Mouse (Mus musculus) neural tube, embryonic 14.5 days (tissue): ENCODE results near the gene Nup107. TPM values are rescaled to one million over a fixed set of nuclear protein-coding genes. Genes with fewer than 3 reads are reported as not detected.
"Not testable (repeated sequence)": the region's sequence is repeated elsewhere in the genome, so short reads cannot be mapped to it uniquely, and the experiment has no call there.

Source experiments
- ATAC-seq: fragments of 200-750 bp; cut with Nextera tagmentation; 2 replicates; pipeline ENCODE4 v1.8.0; 2017; ENCODE audit warnings: low read depth, mild to moderate bottlenecking, moderate TSS enrichment, moderate library complexity
- H3K27ac ChIP-seq: fragments of 300-500 bp; sonication (generic); 2 replicates; pipeline ENCODE4 v1.5.1; 2014; ENCODE audit warnings: low read depth, mild to moderate bottlenecking, control low read depth, low read length, moderate library complexity, mixed read lengths
- H3K27me3 ChIP-seq: fragments of 300-500 bp; sonication (generic); 2 replicates; pipeline ENCODE4 v1.6.1; 2014; ENCODE audit warnings: low read length; ENCODE audit not compliant: control insufficient read depth, insufficient read depth
- H3K36me3 ChIP-seq: fragments of 300-500 bp; sonication (generic); 2 replicates; pipeline ENCODE4 v1.6.1; 2014; ENCODE audit warnings: low read length, mixed read lengths; ENCODE audit not compliant: control insufficient read depth, insufficient read depth
- H3K4me1 ChIP-seq: fragments of 300-500 bp; sonication (generic); 2 replicates; pipeline ENCODE4 v1.6.1; 2014; ENCODE audit warnings: low read length; ENCODE audit not compliant: control insufficient read depth, insufficient read depth
- H3K4me2 ChIP-seq: fragments of 300-500 bp; sonication (generic); 2 replicates; pipeline ENCODE4 v1.6.1; 2014; ENCODE audit warnings: mild to moderate bottlenecking, low read depth, low read length, control low read depth
- H3K4me3 ChIP-seq: fragments of 300-500 bp; sonication (generic); 2 replicates; pipeline ENCODE4 v1.5.1; 2014; ENCODE audit warnings: low read depth, low read length, control low read depth, mixed read lengths
- H3K9ac ChIP-seq: fragments of 300-500 bp; sonication (generic); replicated peaks from 2 replicates; pipeline ENCODE4 v1.6.1; 2014; ENCODE audit warnings: low read depth, mild to moderate bottlenecking, control low read depth, low read length, mixed read lengths
- H3K9me3 ChIP-seq: fragments of 300-500 bp; sonication (generic); 2 replicates; pipeline ENCODE4 v1.6.1; 2016; ENCODE audit warnings: low read length; ENCODE audit not compliant: control insufficient read depth
- WGBS: fragments of 180-500 bp; shearing (Covaris S2); extraction: QIAGEN DNeasy Blood & Tissue Kit; methylation state at CpG from one replicate; pipeline ENCODE4 v1.1.7; 2014; 5-methylcytosine and 5-hydroxymethylcytosine counted together
- polyA plus RNA-seq: library from polyadenylated mRNA; unstranded; fragments of >200 nt; fragmentation: Nextera tagmentation; extraction: Ambion mirVana; gene quantifications from 2 replicates; pipeline ENCODE4 v1.2.1, GENCODE M21; 2014

The Nup107 gene
- polyA plus RNA-seq, 1 experiment from 2014 or later, result 34.5 TPM

GRCm38 (mm10) chr10:117763588-117764190, 28.8 kb downstream of the Nup107 start:
- Histone ChIP-seq H3K27ac (no peak overlapping the region), H3K4me2 (no peak overlapping the region), H3K36me3 (peaks cover 48% of the 10 kb centered on the region), H3K4me1 (no peaks in the 10 kb centered on the region), H3K9me3 (no peaks in the 10 kb centered on the region), H3K27me3 (no peaks in the 10 kb centered on the region), H3K9ac (no peak overlapping the region), H3K4me3 (no peak overlapping the region)
- ATAC-seq, result no peak
- 95% methylated on average over 16 of the region's 16 CpGs for WGBS

GRCm38 (mm10) chr10:117762966-117763365, 29.5 kb downstream of the Nup107 start:
- 93% methylated on average over 12 of the region's 12 CpGs for WGBS
- H3K27ac ChIP-seq, result no peak overlapping the region
- peaks cover 47% of the 10 kb centered on the region for H3K36me3 ChIP-seq
- no peak overlapping the region for H3K4me3 ChIP-seq
- ATAC-seq, result no peak
- H3K27me3 ChIP-seq, result no peaks in the 10 kb centered on the region
- H3K4me2 ChIP-seq, result no peak overlapping the region
- H3K9me3 ChIP-seq, result no peaks in the 10 kb centered on the region
- no peaks in the 10 kb centered on the region for H3K4me1 ChIP-seq
- H3K9ac ChIP-seq, result no peak overlapping the region

GRCm38 (mm10) chr10:117762281-117762830, 30.1 kb downstream of the Nup107 start:
- no peaks in the 10 kb centered on the region for H3K4me1 ChIP-seq
- no peak overlapping the region for H3K4me2 ChIP-seq
- no peak for ATAC-seq
- 93% methylated on average over 2 of the region's 2 CpGs for WGBS
- no peak overlapping the region for H3K4me3 ChIP-seq
- peaks cover 49% of the 10 kb centered on the region for H3K36me3 ChIP-seq
- H3K9me3 ChIP-seq, result no peaks in the 10 kb centered on the region
- H3K27ac ChIP-seq, result no peak overlapping the region
- no peak overlapping the region for H3K9ac ChIP-seq
- no peaks in the 10 kb centered on the region for H3K27me3 ChIP-seq

- H3K4me1 ChIP-seq, result no peaks in the 10 kb centered on the region
- H3K4me3 ChIP-seq, result no peak overlapping the region
- H3K4me2 ChIP-seq, result no peak overlapping the region
- no peaks in the 10 kb centered on the region for H3K27me3 ChIP-seq
- H3K27ac ChIP-seq, result no peak overlapping the region
- no peak overlapping the region for H3K9ac ChIP-seq
- no peaks in the 10 kb centered on the region for H3K9me3 ChIP-seq
- WGBS, result 91% methylated on average over 6 of the region's 6 CpGs
- ATAC-seq, result no peak
- peaks cover 52% of the 10 kb centered on the region for H3K36me3 ChIP-seq
Measured at GRCm38 (mm10) chr10:117761551-117761950, 31.0 kb downstream of the Nup107 start.

GRCm38 (mm10) chr10:117760831-117761335, 31.6 kb downstream of the Nup107 start:
- Histone ChIP-seq H3K27ac (no peak overlapping the region), H3K4me1 (no peaks in the 10 kb centered on the region), H3K4me3 (no peak overlapping the region), H3K9me3 (no peaks in the 10 kb centered on the region), H3K36me3 (peaks cover 51% of the 10 kb centered on the region), H3K27me3 (no peaks in the 10 kb centered on the region), H3K4me2 (no peak overlapping the region), H3K9ac (no peak overlapping the region)
- whole genome bisulfite sequencing, result 94% methylated on average over 9 of the region's 9 CpGs
- no peak for ATAC-seq

DNA sequence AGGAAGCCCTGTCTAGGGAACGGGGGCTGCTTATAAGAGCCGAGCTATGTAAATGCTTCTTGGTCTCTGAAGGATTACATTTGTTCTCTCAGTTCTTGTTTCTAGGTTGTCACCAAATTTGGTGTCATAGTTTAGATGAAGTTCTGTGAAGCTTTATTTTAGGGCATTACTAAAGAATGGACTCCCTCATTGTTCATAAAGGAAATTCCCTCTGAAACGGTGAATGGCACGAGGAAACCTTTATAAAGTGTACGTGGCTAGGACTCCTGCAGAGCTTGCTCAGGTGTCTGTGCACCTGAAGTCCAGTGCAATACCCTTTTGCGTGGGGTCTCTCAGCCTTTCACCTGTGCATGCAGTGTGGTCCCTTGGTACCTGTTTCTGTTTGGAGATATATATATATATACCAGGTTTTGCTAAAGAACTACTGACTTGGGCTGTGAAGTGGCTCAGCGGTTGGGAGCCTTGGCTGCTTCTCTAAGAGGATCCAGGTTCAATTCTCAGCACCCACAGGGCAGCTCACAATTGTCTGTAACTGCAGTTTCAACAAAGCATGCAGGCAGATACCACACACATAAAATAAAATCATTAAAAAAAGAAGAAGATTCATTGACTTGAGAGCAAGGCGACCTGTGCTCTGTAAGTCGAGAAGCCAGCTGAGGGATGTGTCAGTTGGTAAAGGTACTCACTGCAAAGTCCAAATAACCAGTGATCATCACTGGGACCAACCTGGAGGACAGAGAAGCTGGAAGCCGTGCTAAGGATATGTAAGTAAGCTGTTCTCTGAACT, 32.5 kb downstream of the Nup107 start:
- H3K9me3 ChIP-seq, result no peaks in the 10 kb centered on the region
- no peak overlapping the region for H3K4me2 ChIP-seq
- H3K27ac ChIP-seq, result no peak overlapping the region
- no peak for ATAC-seq
- no peaks in the 10 kb centered on the region for H3K4me1 ChIP-seq
- WGBS, result 94% methylated on average over 10 of the region's 10 CpGs
- H3K36me3 ChIP-seq, result peaks cover 59% of the 10 kb centered on the region
- H3K9ac ChIP-seq, result no peak overlapping the region
- no peaks in the 10 kb centered on the region for H3K27me3 ChIP-seq
- no peak overlapping the region for H3K4me3 ChIP-seq

GRCm38 (mm10) chr10:117758749-117759727, 33.5 kb downstream of the Nup107 start:
- H3K4me2 ChIP-seq, result no peak overlapping the region
- no peaks in the 10 kb centered on the region for H3K9me3 ChIP-seq
- H3K27ac ChIP-seq, result no peak overlapping the region
- no peak overlapping the region for H3K9ac ChIP-seq
- WGBS, result 92% methylated on average over 18 of the region's 18 CpGs
- H3K4me3 ChIP-seq, result no peak overlapping the region
- no peak for ATAC-seq
- H3K4me1 ChIP-seq, result no peaks in the 10 kb centered on the region
- H3K27me3 ChIP-seq, result no peaks in the 10 kb centered on the region
- H3K36me3 ChIP-seq, result peaks cover 64% of the 10 kb centered on the region

GRCm38 (mm10) chr10:117758344-117758743, 34.2 kb downstream of the Nup107 start:
- H3K9me3 ChIP-seq, H3K4me3 ChIP-seq, ATAC-seq, H3K27me3 ChIP-seq, H3K4me1 ChIP-seq, H3K9ac ChIP-seq, H3K27ac ChIP-seq, H3K4me2 ChIP-seq: not testable (repeated sequence)
- WGBS, result 99% methylated on average over 3 of the region's 3 CpGs
- peaks cover 64% of the 10 kb centered on the region for H3K36me3 ChIP-seq
